Mouse (Mus musculus) midbrain, embryonic 15.5 days (tissue): ENCODE measurements around the gene Fmo6. TPM values are rescaled to one million over a fixed set of nuclear protein-coding genes. Genes with fewer than 3 reads are reported as not detected.

Experiments used
- ATAC-seq: fragments of 200-750 bp; cut with Nextera tagmentation; replicated peaks from 2 replicates; pipeline ENCODE4 v1.8.0; 2017; ENCODE audit warnings: moderate TSS enrichment
- H3K27ac ChIP-seq: fragments of 300-500 bp; sonication (generic); 2 replicates; pipeline ENCODE4 v1.5.1; 2015; ENCODE audit warnings: mild to moderate bottlenecking, inconsistent platforms
- H3K27me3 ChIP-seq: fragments of 300-500 bp; sonication (generic); replicated peaks from 2 replicates; pipeline ENCODE4 v1.6.1; 2015; ENCODE audit warnings: inconsistent platforms
- H3K36me3 ChIP-seq: fragments of 300-500 bp; sonication (generic); replicated peaks from 2 replicates; pipeline ENCODE4 v1.6.1; 2015; ENCODE audit warnings: inconsistent platforms
- H3K4me1 ChIP-seq: fragments of 300-500 bp; sonication (generic); 2 replicates; pipeline ENCODE4 v1.6.1; 2015; ENCODE audit warnings: inconsistent platforms
- H3K4me2 ChIP-seq: fragments of 300-500 bp; sonication (generic); 2 replicates; pipeline ENCODE4 v1.6.1; 2015; ENCODE audit warnings: inconsistent platforms, mild to moderate bottlenecking, moderate library complexity
- H3K4me3 ChIP-seq: fragments of 300-500 bp; sonication (generic); 2 replicates; pipeline ENCODE4 v1.5.1; 2015; ENCODE audit warnings: mild to moderate bottlenecking, inconsistent platforms
- H3K9ac ChIP-seq: fragments of 300-500 bp; sonication (generic); 2 replicates; pipeline ENCODE4 v1.6.1; 2015; ENCODE audit warnings: mild to moderate bottlenecking, inconsistent platforms
- H3K9me3 ChIP-seq: fragments of 300-500 bp; sonication (generic); 2 replicates; pipeline ENCODE4 v1.6.1; 2016; ENCODE audit warnings: inconsistent platforms
- WGBS: fragments of 180-500 bp; shearing (Covaris S2); methylation state at CpG from one replicate; pipeline ENCODE4 v1.1.7; 2015; ENCODE audit warnings: mixed read lengths; 5-methylcytosine and 5-hydroxymethylcytosine counted together
- polyA plus RNA-seq: library from polyadenylated mRNA; unstranded; fragments of >200 nt; fragmentation: Nextera tagmentation; extraction: Ambion mirVana; gene quantifications from 2 replicates; pipeline ENCODE4 v1.2.1, GENCODE M21; 2015

The Fmo6 gene
- polyA plus RNA-seq, 1 experiment from 2014 or later = not detected

DNA sequence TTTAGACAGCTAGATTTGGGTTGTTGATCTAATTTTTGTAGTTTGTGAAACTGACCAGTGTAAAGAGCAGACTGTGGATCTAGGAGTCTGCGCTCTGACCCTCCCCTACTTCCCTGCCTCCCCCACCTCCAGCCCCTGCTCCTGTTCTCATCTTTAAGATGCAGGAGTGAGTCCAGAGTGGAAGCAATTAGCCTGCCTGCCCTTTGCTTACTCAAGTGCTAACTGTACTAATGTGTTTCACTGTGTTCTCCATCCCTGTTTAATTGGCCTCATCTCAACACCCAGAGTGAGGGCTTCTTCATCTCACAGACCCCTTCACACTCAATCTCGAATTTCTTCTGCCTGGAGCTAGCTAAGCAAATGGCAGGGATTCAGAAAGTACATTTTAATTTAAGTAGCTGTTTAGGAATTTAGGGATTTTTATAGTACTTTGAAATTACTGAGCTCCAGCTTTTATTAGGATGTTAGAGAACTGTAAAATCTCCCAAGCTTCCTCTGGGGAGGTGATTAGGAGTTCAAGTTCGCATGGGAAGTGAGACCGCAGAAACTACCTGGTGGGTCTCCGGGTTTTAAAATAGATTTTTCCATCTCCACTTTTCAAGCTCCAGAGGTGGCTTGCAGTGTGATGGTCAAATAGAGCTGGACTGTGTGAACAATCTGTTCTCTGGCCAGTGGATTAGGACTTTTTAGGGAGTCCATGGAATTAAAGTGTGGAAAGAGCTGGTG is 818 bp upstream of the Fmo6 start:
- H3K27me3 ChIP-seq = no peaks in the 10 kb centered on the region
- no peak for ATAC-seq
- no peaks in the 10 kb centered on the region for H3K9me3 ChIP-seq
- H3K9ac ChIP-seq = no peak overlapping the region
- H3K27ac ChIP-seq = no peak overlapping the region
- WGBS = 75% methylated on average over 5 of the region's 5 CpGs
- no peaks in the 10 kb centered on the region for H3K4me1 ChIP-seq
- H3K36me3 ChIP-seq = no peaks in the 10 kb centered on the region
- H3K4me2 ChIP-seq = no peak overlapping the region
- no peak overlapping the region for H3K4me3 ChIP-seq

DNA sequence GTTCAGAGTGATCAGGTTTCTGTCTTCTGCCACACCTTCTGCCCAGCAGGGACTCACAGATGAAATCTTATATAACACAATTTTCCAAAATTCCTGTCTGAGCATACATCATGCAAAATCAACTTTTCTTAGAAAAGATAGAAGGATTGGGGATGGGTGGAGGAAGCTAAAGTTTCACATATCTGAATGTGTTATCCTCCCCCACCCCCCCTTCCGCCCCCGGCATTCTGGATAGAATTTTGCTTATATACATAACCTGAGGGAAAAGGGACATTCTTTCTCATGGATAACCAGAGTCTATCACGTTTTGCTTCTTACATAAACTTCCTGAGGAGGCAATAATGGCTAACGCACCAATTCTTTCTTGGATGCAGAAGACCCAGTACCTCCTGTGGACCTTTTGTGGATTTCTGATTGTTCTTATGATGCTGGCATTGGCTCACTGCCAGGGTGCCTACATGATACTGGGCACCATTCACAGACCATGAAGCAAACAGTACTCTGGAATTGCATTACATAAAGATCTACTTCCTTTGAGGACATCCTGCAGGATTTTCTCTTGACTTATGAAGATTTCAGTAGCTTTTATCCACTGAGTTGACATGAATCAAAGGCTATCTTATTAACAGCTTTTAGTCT is 2.8 kb downstream of the Fmo6 start:
- Histone ChIP-seq H3K4me1 (no peaks in the 10 kb centered on the region), H3K9me3 (no peaks in the 10 kb centered on the region), H3K9ac (no peak overlapping the region), H3K4me2 (no peak overlapping the region), H3K4me3 (no peak overlapping the region), H3K27me3 (no peaks in the 10 kb centered on the region), H3K36me3 (no peaks in the 10 kb centered on the region), H3K27ac (no peak overlapping the region)
- ATAC-seq = no peak
- WGBS = 83% methylated on average over 4 of the region's 4 CpGs

GRCm38 (mm10) chr1:162932386-162932785 is 4.9 kb downstream of the Fmo6 start:
- H3K4me2 ChIP-seq = no peak overlapping the region
- no peak overlapping the region for H3K4me3 ChIP-seq
- no peaks in the 10 kb centered on the region for H3K9me3 ChIP-seq
- H3K9ac ChIP-seq = no peak overlapping the region
- ATAC-seq = no peak
- H3K27ac ChIP-seq = no peak overlapping the region
- H3K36me3 ChIP-seq = no peaks in the 10 kb centered on the region
- 89% methylated on average over 4 of the region's 4 CpGs for WGBS
- no peaks in the 10 kb centered on the region for H3K27me3 ChIP-seq
- no peaks in the 10 kb centered on the region for H3K4me1 ChIP-seq

GRCm38 (mm10) chr1:162931880-162932279 is 5.4 kb downstream of the Fmo6 start:
- no peak overlapping the region for H3K27ac ChIP-seq
- no peaks in the 10 kb centered on the region for H3K36me3 ChIP-seq
- ATAC-seq = no peak
- no peaks in the 10 kb centered on the region for H3K9me3 ChIP-seq
- H3K4me3 ChIP-seq = no peak overlapping the region
- H3K4me2 ChIP-seq = no peak overlapping the region
- WGBS = 84% methylated on average over 5 of the region's 5 CpGs
- no peaks in the 10 kb centered on the region for H3K4me1 ChIP-seq
- no peak overlapping the region for H3K9ac ChIP-seq
- H3K27me3 ChIP-seq = no peaks in the 10 kb centered on the region

GRCm38 (mm10) chr1:162931310-162931875 is 5.9 kb downstream of the Fmo6 start:
- WGBS = 83% methylated on average over 4 of the region's 4 CpGs
- no peaks in the 10 kb centered on the region for H3K9me3 ChIP-seq
- H3K27ac ChIP-seq = no peak overlapping the region
- no peak overlapping the region for H3K9ac ChIP-seq
- no peaks in the 10 kb centered on the region for H3K4me1 ChIP-seq
- no peak overlapping the region for H3K4me2 ChIP-seq
- H3K36me3 ChIP-seq = no peaks in the 10 kb centered on the region
- H3K4me3 ChIP-seq = no peak overlapping the region
- ATAC-seq = no peak
- H3K27me3 ChIP-seq = no peaks in the 10 kb centered on the region

DNA sequence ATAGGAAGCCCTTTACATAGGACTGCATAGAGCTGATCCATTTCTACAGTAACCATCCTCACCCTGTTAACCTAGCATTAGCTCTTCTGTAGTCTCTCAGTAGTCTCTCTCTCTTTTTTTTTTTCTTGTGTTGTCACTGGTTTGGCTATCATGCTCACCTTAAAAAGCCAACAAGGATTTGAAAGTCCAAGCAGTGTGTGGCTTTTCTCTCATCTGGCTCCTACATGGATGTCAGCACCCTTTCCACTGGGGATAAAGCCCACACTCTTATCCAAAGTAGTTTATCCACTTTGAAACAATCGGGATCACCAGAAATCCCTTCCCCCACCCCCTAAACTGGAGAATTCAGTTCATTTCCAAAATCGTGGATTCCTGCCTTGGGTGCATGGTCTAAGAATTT is 6.7 kb downstream of the Fmo6 start:
- Histone ChIP-seq H3K9ac (no peak overlapping the region), H3K27me3 (no peaks in the 10 kb centered on the region), H3K4me1 (no peaks in the 10 kb centered on the region), H3K4me3 (no peak overlapping the region), H3K36me3 (no peaks in the 10 kb centered on the region), H3K4me2 (no peak overlapping the region), H3K9me3 (no peaks in the 10 kb centered on the region), H3K27ac (no peak overlapping the region)
- WGBS = 69% methylated on average over 2 of the region's 2 CpGs
- ATAC-seq = no peak

- H3K4me1 ChIP-seq = no peaks in the 10 kb centered on the region
- H3K36me3 ChIP-seq = no peaks in the 10 kb centered on the region
- no peak overlapping the region for H3K9ac ChIP-seq
- no peak overlapping the region for H3K4me2 ChIP-seq
- 83% methylated on average over 3 of the region's 3 CpGs for WGBS
- no peaks in the 10 kb centered on the region for H3K27me3 ChIP-seq
- no peak for ATAC-seq
- H3K27ac ChIP-seq = no peak overlapping the region
- no peaks in the 10 kb centered on the region for H3K9me3 ChIP-seq
- no peak overlapping the region for H3K4me3 ChIP-seq
Measured at GRCm38 (mm10) chr1:162929146-162929545, 8.2 kb downstream of the Fmo6 start.

GRCm38 (mm10) chr1:162925121-162925520 is 12.2 kb downstream of the Fmo6 start:
- Histone ChIP-seq H3K4me1 (no peaks in the 10 kb centered on the region), H3K9me3 (no peaks in the 10 kb centered on the region), H3K27me3 (no peaks in the 10 kb centered on the region), H3K4me3 (no peak overlapping the region), H3K27ac (no peak overlapping the region), H3K4me2 (no peak overlapping the region), H3K36me3 (no peaks in the 10 kb centered on the region), H3K9ac (no peak overlapping the region)
- ATAC-seq = no peak
- WGBS = 71% methylated on average over 1 of the region's 1 CpGs

- WGBS = 74% methylated on average over 8 of the region's 8 CpGs
- no peak overlapping the region for H3K27ac ChIP-seq
- no peak overlapping the region for H3K4me3 ChIP-seq
- H3K27me3 ChIP-seq = no peaks in the 10 kb centered on the region
- H3K9me3 ChIP-seq = no peaks in the 10 kb centered on the region
- no peak overlapping the region for H3K9ac ChIP-seq
- no peaks in the 10 kb centered on the region for H3K4me1 ChIP-seq
- ATAC-seq = no peak
- no peaks in the 10 kb centered on the region for H3K36me3 ChIP-seq
- H3K4me2 ChIP-seq = no peak overlapping the region
Measured at GRCm38 (mm10) chr1:162916661-162917060, 20.7 kb downstream of the Fmo6 start.

GRCm38 (mm10) chr1:162914932-162915556 is 22.3 kb downstream of the Fmo6 start:
- WGBS = 91% methylated on average over 4 of the region's 4 CpGs
- Histone ChIP-seq H3K4me2 (no peak overlapping the region), H3K9ac (no peak overlapping the region), H3K4me3 (no peak overlapping the region), H3K4me1 (no peaks in the 10 kb centered on the region), H3K27me3 (no peaks in the 10 kb centered on the region), H3K9me3 (no peaks in the 10 kb centered on the region), H3K27ac (no peak overlapping the region), H3K36me3 (no peaks in the 10 kb centered on the region)
- no peak for ATAC-seq

DNA sequence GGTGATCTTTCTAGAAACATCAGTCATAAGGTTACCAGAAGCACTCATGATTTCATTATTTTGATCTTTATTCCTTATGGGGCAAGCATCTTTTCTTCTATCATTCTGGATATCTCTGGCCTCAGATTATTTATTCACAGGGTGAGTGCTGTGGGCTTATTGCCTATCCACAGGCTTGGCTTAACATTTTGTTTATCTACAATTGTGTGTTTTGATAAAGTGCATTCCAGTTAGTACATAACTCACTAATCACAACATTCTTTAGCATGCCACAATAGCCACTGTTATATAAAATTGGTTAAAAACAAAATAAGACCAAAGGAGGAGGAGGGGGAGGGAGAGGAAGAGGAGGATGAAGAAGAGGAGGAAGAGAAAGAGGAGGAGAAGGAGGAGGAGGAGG is 25.2 kb downstream of the Fmo6 start:
- no peaks in the 10 kb centered on the region for H3K4me1 ChIP-seq
- no peaks in the 10 kb centered on the region for H3K27me3 ChIP-seq
- no peak overlapping the region for H3K4me2 ChIP-seq
- no peaks in the 10 kb centered on the region for H3K36me3 ChIP-seq
- no peak overlapping the region for H3K27ac ChIP-seq
- no peak overlapping the region for H3K4me3 ChIP-seq
- no peak for ATAC-seq
- H3K9me3 ChIP-seq = no peaks in the 10 kb centered on the region
- no peak overlapping the region for H3K9ac ChIP-seq

DNA sequence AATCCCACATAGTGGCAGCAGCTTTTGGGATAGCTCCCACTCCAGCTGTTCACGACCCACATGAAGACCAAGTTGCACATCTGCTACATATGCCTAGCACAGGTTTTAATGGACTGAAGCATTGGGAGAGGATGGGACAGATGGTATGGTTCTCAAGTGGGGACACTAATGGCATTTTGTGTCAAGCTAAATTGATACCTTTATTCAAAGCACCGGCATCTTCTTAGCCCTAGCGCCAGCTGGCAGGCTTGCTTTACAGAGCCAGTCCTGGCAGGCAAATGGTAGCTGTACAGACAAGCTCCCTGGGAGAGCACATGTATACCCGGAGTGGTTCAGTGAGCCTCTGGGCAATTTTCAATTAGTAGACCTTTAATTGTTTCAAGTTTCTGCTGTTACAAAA is 35.4 kb downstream of the Fmo6 start:
- ATAC-seq = 0 out of 2 replicates have a peak, but pooled peaks have one; percentile 30
- no peak overlapping the region for H3K27ac ChIP-seq

More for the DNA sequence above, 35.4 kb downstream of the Fmo6 start:
- Histone ChIP-seq H3K4me2 (no peak overlapping the region), H3K27me3 (no peaks in the 10 kb centered on the region), H3K4me1 (no peaks in the 10 kb centered on the region), H3K9me3 (no peaks in the 10 kb centered on the region), H3K9ac (no peak overlapping the region), H3K36me3 (no peaks in the 10 kb centered on the region), H3K4me3 (no peak overlapping the region)
- 65% methylated on average over 4 of the region's 4 CpGs for WGBS
